Mouse (Mus musculus): Measurements from ENCODE around the gene Rabgap1l.

Rabgap1l gene

GRCm38 (mm10) chr1:160370552-160370951 lies 422.5 kb downstream of the Rabgap1l start:
- DNase-seq, result no peak

- no peak for DNase-seq
These were observed 426.4 kb downstream of the Rabgap1l start for GRCm38 (mm10) chr1:160366615-160367014.

GRCm38 (mm10) chr1:160357268-160357667 lies 435.7 kb downstream of the Rabgap1l start:
- no peak for DNase-seq

- DNase-seq, result no peak
These were observed 439.1 kb downstream of the Rabgap1l start for GRCm38 (mm10) chr1:160353732-160354455.

- DNase-seq, result no peak
These were observed 440.7 kb downstream of the Rabgap1l start for GRCm38 (mm10) chr1:160352309-160352708.

- peak; percentile 7 for DNase-seq
These were observed 441.2 kb downstream of the Rabgap1l start for GRCm38 (mm10) chr1:160351880-160352234.

GRCm38 (mm10) chr1:160351146-160351879 lies 441.7 kb downstream of the Rabgap1l start:
- DNase-seq, result no peak

- DNase-seq, result no peak
These were observed 452.4 kb downstream of the Rabgap1l start for GRCm38 (mm10) chr1:160340653-160341052.

- no peak for DNase-seq
These were observed 453.6 kb downstream of the Rabgap1l start for GRCm38 (mm10) chr1:160339374-160339773.

GRCm38 (mm10) chr1:160334791-160335190 lies 458.2 kb downstream of the Rabgap1l start:
- no peak for DNase-seq

GRCm38 (mm10) chr1:160330828-160331227 lies 462.2 kb downstream of the Rabgap1l start:
- no peak for DNase-seq

GRCm38 (mm10) chr1:160330222-160330621 lies 462.8 kb downstream of the Rabgap1l start:
- no peak for DNase-seq

GRCm38 (mm10) chr1:160329788-160330187 lies 463.2 kb downstream of the Rabgap1l start:
- no peak for DNase-seq

- DNase-seq, result no peak
These were observed 465.5 kb downstream of the Rabgap1l start for GRCm38 (mm10) chr1:160327531-160327930.

- DNase-seq, result peak; percentile 9
These were observed 467.5 kb downstream of the Rabgap1l start for GRCm38 (mm10) chr1:160325542-160325941.

- DNase-seq, result no peak
These were observed 472.3 kb downstream of the Rabgap1l start for GRCm38 (mm10) chr1:160320690-160321089.

GRCm38 (mm10) chr1:160318057-160318725 lies 474.8 kb downstream of the Rabgap1l start:
- no peak for DNase-seq

- DNase-seq, result no peak
These were observed 476.8 kb downstream of the Rabgap1l start for GRCm38 (mm10) chr1:160316239-160316638.

- DNase-seq, result no peak
These were observed 480.4 kb downstream of the Rabgap1l start for GRCm38 (mm10) chr1:160312658-160313057.

GRCm38 (mm10) chr1:160311861-160312260 lies 481.1 kb downstream of the Rabgap1l start:
- DNase-seq, result no peak

- peak; percentile 13 for DNase-seq
These were observed 483.1 kb downstream of the Rabgap1l start for GRCm38 (mm10) chr1:160309951-160310350.

- DNase-seq, result peak; percentile 43
These were observed 484.0 kb downstream of the Rabgap1l start for GRCm38 (mm10) chr1:160308996-160309395.

- no peak for DNase-seq
These were observed 484.5 kb downstream of the Rabgap1l start for GRCm38 (mm10) chr1:160308498-160308897.

All from kidney, adult 11 months (tissue).